Mouse (Mus musculus): ENCODE measurements around the gene Map3k10.

DNA sequence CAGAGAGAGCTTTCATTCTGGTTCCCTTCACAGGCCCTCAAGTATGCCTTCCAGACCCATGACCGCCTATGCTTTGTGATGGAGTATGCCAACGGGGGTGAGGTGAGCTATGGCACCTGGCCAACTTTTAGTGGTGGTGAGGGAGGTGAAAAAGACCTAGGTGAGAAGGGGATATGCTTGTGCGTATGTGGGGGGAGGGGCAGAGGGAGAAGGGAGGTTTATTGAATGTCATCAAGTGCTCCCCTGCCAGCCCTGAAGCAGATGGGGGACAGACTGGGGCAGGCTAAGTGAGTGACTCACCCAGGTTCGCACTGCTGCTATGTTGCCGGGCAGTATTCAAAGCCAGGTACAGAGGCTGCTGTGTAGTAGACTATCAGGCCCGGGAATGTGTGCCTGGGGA lies 41.2 kb downstream of the Map3k10 start:
- TF ChIP-seq CTCF (conservative IDR thresholded peaks at IDR 0.05; ENCODE audit: low read length) (no peak), POU5F1 (IDR thresholded peaks at IDR 0.05; ENCODE audit: borderline replicate concordance, low read length) (no peak)

All from E14TG2a.4 (cell line).